Mouse (Mus musculus): ENCODE results near the gene Tns2. TPM values are rescaled to one million over a fixed set of nuclear protein-coding genes. Genes with fewer than 3 reads are reported as not detected.

Tns2 gene
- polyA plus RNA-seq, 1 experiment, result 19.4 TPM

- no peak for TF ChIP-seq POLR2A (IDR thresholded peaks at IDR 0.05; ENCODE audit: extremely low read depth, insufficient read depth, low read length)
- no peak for TF ChIP-seq CTCF (IDR thresholded peaks at IDR 0.05; ENCODE audit: extremely low read depth, insufficient read depth, low read length)
- Histone ChIP-seq H3K4me3 (ENCODE audit: insufficient read depth, low read length) (no peak overlapping the region), H3K4me1 (ENCODE audit: control insufficient read depth, insufficient read depth, low read length) (no peaks in the 10 kb centered on the region), H3K27ac (ENCODE audit: insufficient read depth, low read length) (no peak overlapping the region)
These were observed 15.6 kb downstream of the Tns2 start for GRCm38 (mm10) chr15:102115731-102116231.

- no peak for TF ChIP-seq POLR2A (IDR thresholded peaks at IDR 0.05; ENCODE audit: extremely low read depth, insufficient read depth, low read length)
- TF ChIP-seq CTCF (IDR thresholded peaks at IDR 0.05; ENCODE audit: extremely low read depth, insufficient read depth, low read length), result no peak
- Histone ChIP-seq H3K4me3 (ENCODE audit: insufficient read depth, low read length) (no peak overlapping the region), H3K27ac (ENCODE audit: insufficient read depth, low read length) (no peak overlapping the region), H3K4me1 (ENCODE audit: control insufficient read depth, insufficient read depth, low read length) (no peaks in the 10 kb centered on the region)
These were observed 16.7 kb downstream of the Tns2 start for GRCm38 (mm10) chr15:102116753-102117415.

DNA sequence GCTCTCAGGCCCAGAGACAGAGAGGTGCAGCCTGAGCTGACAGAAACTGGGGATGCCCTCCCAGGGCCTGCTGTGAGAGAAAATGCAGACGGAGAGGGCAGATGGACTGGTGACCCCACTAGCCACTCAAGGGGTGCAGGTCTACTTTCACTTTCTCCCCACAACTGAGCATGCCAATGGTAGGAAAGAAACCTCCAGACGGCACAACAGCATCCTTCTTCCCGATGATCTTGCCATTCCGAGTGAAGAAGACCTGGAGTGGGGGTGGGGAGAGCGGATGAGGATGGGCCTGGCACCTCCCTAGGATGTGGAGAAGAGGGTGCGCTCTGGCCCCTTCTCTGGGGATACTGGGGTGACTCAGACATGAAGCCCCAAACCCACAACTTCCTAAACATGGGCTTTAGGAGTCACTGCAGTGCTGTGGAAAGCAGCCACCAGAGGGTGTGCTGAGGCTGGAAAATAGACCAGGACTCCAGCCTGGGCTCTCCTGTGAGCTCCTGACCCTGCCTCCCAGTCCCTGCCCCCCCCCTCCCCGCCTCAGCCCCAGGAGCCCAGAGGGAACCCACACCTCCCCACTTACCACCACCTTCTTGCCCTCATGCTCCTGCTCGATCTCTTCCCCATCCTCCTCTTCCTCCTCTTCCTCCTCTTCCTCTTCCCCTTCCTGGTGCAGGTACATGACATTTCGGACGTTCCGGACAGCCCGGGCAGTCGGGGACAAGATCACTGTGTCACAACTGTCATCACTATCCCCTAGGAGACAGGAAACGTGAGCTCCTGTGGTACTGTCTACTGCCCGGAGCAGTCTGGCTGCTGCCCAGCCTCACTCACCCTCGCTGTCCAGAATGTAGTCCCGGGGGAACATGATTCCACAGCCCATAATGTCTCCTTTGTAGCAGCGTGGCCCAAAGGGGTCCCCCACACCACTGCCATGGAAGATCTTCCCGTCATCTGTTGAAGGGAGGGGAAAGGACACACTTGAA is 17.5 kb downstream of the Tns2 start:
- Histone ChIP-seq H3K4me3 (ENCODE audit: insufficient read depth, low read length) (no peak overlapping the region), H3K4me1 (ENCODE audit: control insufficient read depth, insufficient read depth, low read length) (no peaks in the 10 kb centered on the region), H3K27ac (ENCODE audit: insufficient read depth, low read length) (no peak overlapping the region)
- TF ChIP-seq CTCF (IDR thresholded peaks at IDR 0.05; ENCODE audit: extremely low read depth, insufficient read depth, low read length) (peak; percentile 35), POLR2A (IDR thresholded peaks at IDR 0.05; ENCODE audit: extremely low read depth, insufficient read depth, low read length) (no peak)

- TF ChIP-seq POLR2A (IDR thresholded peaks at IDR 0.05; ENCODE audit: extremely low read depth, insufficient read depth, low read length) (no peak), CTCF (IDR thresholded peaks at IDR 0.05; ENCODE audit: extremely low read depth, insufficient read depth, low read length) (no peak)
- Histone ChIP-seq H3K4me1 (ENCODE audit: control insufficient read depth, insufficient read depth, low read length) (no peaks in the 10 kb centered on the region), H3K4me3 (ENCODE audit: insufficient read depth, low read length) (no peak overlapping the region), H3K27ac (ENCODE audit: insufficient read depth, low read length) (no peak overlapping the region)
These were observed 18.4 kb downstream of the Tns2 start for GRCm38 (mm10) chr15:102118591-102118990.

GRCm38 (mm10) chr15:102119121-102119830 is 19.1 kb downstream of the Tns2 start:
- Histone ChIP-seq H3K4me1 (ENCODE audit: control insufficient read depth, insufficient read depth, low read length) (no peaks in the 10 kb centered on the region), H3K4me3 (ENCODE audit: insufficient read depth, low read length) (no peak overlapping the region), H3K27ac (ENCODE audit: insufficient read depth, low read length) (no peak overlapping the region)
- TF ChIP-seq CTCF (IDR thresholded peaks at IDR 0.05; ENCODE audit: extremely low read depth, insufficient read depth, low read length), result no peak
- no peak for TF ChIP-seq POLR2A (IDR thresholded peaks at IDR 0.05; ENCODE audit: extremely low read depth, insufficient read depth, low read length)

GRCm38 (mm10) chr15:102119831-102120170 is 19.6 kb downstream of the Tns2 start:
- Histone ChIP-seq H3K4me3 (ENCODE audit: insufficient read depth, low read length) (no peak overlapping the region), H3K4me1 (ENCODE audit: control insufficient read depth, insufficient read depth, low read length) (no peaks in the 10 kb centered on the region), H3K27ac (ENCODE audit: insufficient read depth, low read length) (no peak overlapping the region)
- no peak for TF ChIP-seq CTCF (IDR thresholded peaks at IDR 0.05; ENCODE audit: extremely low read depth, insufficient read depth, low read length)
- no peak for TF ChIP-seq POLR2A (IDR thresholded peaks at IDR 0.05; ENCODE audit: extremely low read depth, insufficient read depth, low read length)

DNA sequence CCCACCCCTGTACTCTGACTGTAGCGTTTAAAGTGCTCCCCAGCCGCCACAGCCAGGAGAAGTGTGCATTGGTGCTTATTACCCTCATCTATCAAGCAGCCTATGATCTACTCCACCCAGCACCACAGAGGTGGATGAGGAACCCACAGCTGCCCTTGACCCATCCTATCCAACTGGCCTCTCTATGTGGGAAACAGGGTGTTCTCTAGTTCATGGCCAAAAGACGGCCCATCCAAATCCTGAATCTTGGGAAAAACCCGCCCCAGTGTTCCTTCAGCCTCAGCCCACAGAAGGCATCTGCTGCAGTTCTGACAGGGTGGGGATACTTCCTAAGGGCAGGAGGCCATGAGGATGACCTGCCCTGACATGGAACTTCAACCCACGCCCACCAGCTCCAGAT is 20.3 kb downstream of the Tns2 start:
- H3K4me3 ChIP-seq (ENCODE audit: insufficient read depth, low read length), result no peak overlapping the region
- no peak for TF ChIP-seq POLR2A (IDR thresholded peaks at IDR 0.05; ENCODE audit: extremely low read depth, insufficient read depth, low read length)
- TF ChIP-seq CTCF (IDR thresholded peaks at IDR 0.05; ENCODE audit: extremely low read depth, insufficient read depth, low read length), result no peak
- no peaks in the 10 kb centered on the region for H3K4me1 ChIP-seq (ENCODE audit: control insufficient read depth, insufficient read depth, low read length)
- no peak overlapping the region for H3K27ac ChIP-seq (ENCODE audit: insufficient read depth, low read length)

DNA sequence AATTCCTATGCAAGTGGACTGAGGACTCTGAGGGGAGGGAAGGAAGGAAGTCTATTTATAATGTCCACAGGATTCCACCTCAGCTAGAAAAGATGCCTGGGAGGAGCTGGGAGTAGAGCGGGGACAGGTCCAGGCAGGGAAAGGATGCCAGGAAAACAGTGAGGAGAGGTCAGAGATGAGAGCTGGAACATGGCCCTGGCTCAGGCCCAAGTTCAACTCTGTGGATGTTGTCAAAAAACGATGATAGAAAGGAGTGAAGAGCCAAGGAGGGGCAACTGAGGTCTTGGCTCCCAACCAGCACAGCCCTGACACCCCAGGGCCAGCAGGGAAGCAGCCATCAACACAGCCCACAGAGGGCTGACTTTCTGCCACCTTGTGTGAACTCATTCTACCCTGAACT is 26.1 kb downstream of the Tns2 start:
- Histone ChIP-seq H3K4me3 (ENCODE audit: insufficient read depth, low read length) (no peak overlapping the region), H3K4me1 (ENCODE audit: control insufficient read depth, insufficient read depth, low read length) (no peaks in the 10 kb centered on the region), H3K27ac (ENCODE audit: insufficient read depth, low read length) (no peak overlapping the region)
- no peak for TF ChIP-seq POLR2A (IDR thresholded peaks at IDR 0.05; ENCODE audit: extremely low read depth, insufficient read depth, low read length)
- TF ChIP-seq CTCF (IDR thresholded peaks at IDR 0.05; ENCODE audit: extremely low read depth, insufficient read depth, low read length), result no peak

DNA sequence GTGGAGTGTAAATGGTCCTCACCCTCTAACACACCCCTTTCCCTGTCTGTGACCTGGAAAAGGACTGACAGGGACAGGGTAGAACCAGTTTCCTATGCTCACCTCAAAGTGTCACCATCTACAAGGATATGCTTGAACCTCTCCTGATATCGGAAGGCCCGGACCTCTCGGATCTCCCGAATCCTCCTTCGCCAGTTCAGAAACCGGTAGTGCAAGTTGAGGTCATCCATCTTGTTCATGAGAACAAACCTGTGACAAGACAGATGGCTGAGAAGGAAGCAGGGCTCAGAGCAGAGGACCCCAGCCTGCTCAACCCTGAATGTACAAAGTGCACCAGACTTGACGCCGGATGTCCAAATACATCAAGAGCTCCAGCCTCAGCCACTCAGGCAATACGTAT is 33.1 kb downstream of the Tns2 start:
- TF ChIP-seq POLR2A (IDR thresholded peaks at IDR 0.05; ENCODE audit: extremely low read depth, insufficient read depth, low read length) (no peak), CTCF (IDR thresholded peaks at IDR 0.05; ENCODE audit: extremely low read depth, insufficient read depth, low read length) (no peak)
- Histone ChIP-seq H3K4me1 (ENCODE audit: control insufficient read depth, insufficient read depth, low read length) (no peaks in the 10 kb centered on the region), H3K27ac (ENCODE audit: insufficient read depth, low read length) (no peak overlapping the region), H3K4me3 (ENCODE audit: insufficient read depth, low read length) (no peak overlapping the region)
